Mouse (Mus musculus) embryonic facial prominence, embryonic 15.5 days (tissue): ENCODE measurements around the gene Scyl3. TPM values are rescaled to one million over a fixed set of nuclear protein-coding genes. Genes with fewer than 3 reads are reported as not detected.

Experiments used
- polyA plus RNA-seq: library from polyadenylated mRNA; unstranded; fragments of >200 nt; fragmentation: Nextera tagmentation; extraction: Ambion mirVana; gene quantifications from 2 replicates; pipeline ENCODE4 v1.2.1, GENCODE M21; 2015

Gene Scyl3
- polyA plus RNA-seq, 1 experiment from 2014 or later = 18.1 TPM

Other genes with a start within 250 kb of the Scyl3 start
- gene Mettl11b, start 203.9 kb upstream of the Scyl3 start, polyA plus RNA-seq = 0.14 and 0.32 TPM in 2 replicates
- 36.5 and 38.6 TPM in 2 replicates for gene Kifap3, start 149.5 kb upstream of the Scyl3 start, polyA plus RNA-seq
- 15.5 and 17.0 TPM in 2 replicates for gene BC055324, start 65.7 kb downstream of the Scyl3 start, polyA plus RNA-seq
- gene Mettl18, start 65.8 kb downstream of the Scyl3 start, polyA plus RNA-seq = 8.5 and 9.3 TPM in 2 replicates
- gene Sele, start 119.1 kb downstream of the Scyl3 start, polyA plus RNA-seq = 0.17 and 0.45 TPM in 2 replicates
- gene Sell, start 132.9 kb downstream of the Scyl3 start, polyA plus RNA-seq = 1.1 and 1.4 TPM in 2 replicates
- 0.20 and 0.21 TPM in 2 replicates for gene Selp, start 186.2 kb downstream of the Scyl3 start, polyA plus RNA-seq
- 0.11 and 0.26 TPM in 2 replicates for gene F5, start 222.7 kb downstream of the Scyl3 start, polyA plus RNA-seq